ENCODE assay signal across 10 mouse cellular contexts in genomic region chr8:87861718-87862117, GRCm38 (mm10).
DNase-seq lines count a peak whose midpoint lies in the region; ATAC-seq and TF ChIP-seq lines count a peak whose summit lies in the region.
"Had no signal": no experiment of that assay in that cellular context is flagged by ENCODE, and none has a peak within 500 bp of the region (broad histone marks: within the 10 kb centered on the region; RNA-seq: fewer than 3 reads in every experiment).

No protein-coding gene starts in this region.

- H3K4me1 ChIP-seq in embryonic facial prominence, embryonic 12.5 days = peaks cover 40% of the 10 kb centered on the region
- no peaks in the 10 kb centered on the region for H3K4me1 ChIP-seq in kidney, adult 2 months (ENCODE audit: control insufficient read depth, insufficient read depth, low read length)
- peaks cover 34% of the 10 kb centered on the region for H3K4me1 ChIP-seq in midbrain, embryonic 14.5 days (ENCODE audit: control insufficient read depth, insufficient read depth, low read length)

- H3K27me3 ChIP-seq in embryonic facial prominence, embryonic 12.5 days = no peaks in the 10 kb centered on the region
- no peaks in the 10 kb centered on the region for H3K27me3 ChIP-seq in kidney, adult 2 months (replicated peaks; ENCODE audit: control insufficient read depth, insufficient read depth, low read length)
- H3K27me3 ChIP-seq in midbrain, embryonic 14.5 days (ENCODE audit: control insufficient read depth, insufficient read depth, low read length) = no peaks in the 10 kb centered on the region

- peaks cover 9% of the 10 kb centered on the region; the same call in 1 of the 2 replicates for H3K36me3 ChIP-seq in embryonic facial prominence, embryonic 12.5 days
- no peaks in the 10 kb centered on the region for H3K36me3 ChIP-seq in kidney, adult 2 months (ENCODE audit: control insufficient read depth, insufficient read depth, low read length)
- H3K36me3 ChIP-seq in midbrain, embryonic 14.5 days (ENCODE audit: control insufficient read depth, insufficient read depth, low read length) = peaks cover 13% of the 10 kb centered on the region; the same call in 1 of the 2 replicates

- no peak for TF ChIP-seq CTCF in layer of hippocampus, adult 2 months (conservative IDR thresholded peaks at IDR 0.05)
- TF ChIP-seq CTCF in kidney, adult 2 months (conservative IDR thresholded peaks at IDR 0.05; ENCODE audit: insufficient read depth, insufficient read length, low read depth, low read length) = no peak

- no peak overlapping the region for H3K4me2 ChIP-seq in embryonic facial prominence, embryonic 12.5 days (replicated peaks)
- H3K4me2 ChIP-seq in midbrain, embryonic 14.5 days (ENCODE audit: low read length) = no peak overlapping the region

- peak overlapping the region; percentile 11; the same call in 1 of the 2 replicates for H3K9ac ChIP-seq in embryonic facial prominence, embryonic 12.5 days
- no peak overlapping the region; the same call in 1 of the 2 replicates for H3K9ac ChIP-seq in midbrain, embryonic 14.5 days (replicated peaks; ENCODE audit: low read length)

- DNase-seq in layer of hippocampus, adult 2 months (ENCODE audit: low spot score in 2 of 2) = no peak
- DNase-seq in layer of hippocampus, postnatal 14 days (ENCODE audit: low spot score in 2 of 2) = no peak
- DNase-seq in kidney, adult 2 months = peak; percentile 42
- DNase-seq in midbrain, embryonic 14.5 days = no peak
- DNase-seq in frontal cortex, postnatal 10 days (ENCODE audit: low spot score in 2 of 2) = no peak
- no peak for DNase-seq in layer of hippocampus, postnatal 36 days
- DNase-seq in B cell, adult 2 months = no peak
- DNase-seq: heart, adult 11 months had no signal

- WGBS in embryonic facial prominence, embryonic 12.5 days = 57% methylated on average over 5 of the region's 5 CpGs
- 38% methylated on average over 5 of the region's 5 CpGs for WGBS in kidney, adult 2 months
- 39% methylated on average over 5 of the region's 5 CpGs for WGBS in midbrain, embryonic 14.5 days

- no peaks in the 10 kb centered on the region for H3K9me3 ChIP-seq in embryonic facial prominence, embryonic 12.5 days
- H3K9me3 ChIP-seq in midbrain, embryonic 14.5 days (ENCODE audit: control insufficient read depth, low read length) = no peaks in the 10 kb centered on the region

- H3K27ac ChIP-seq in layer of hippocampus, adult 2 months = 0 out of 2 replicates have a peak overlapping the region, but pooled peaks have one; percentile 55
- H3K27ac ChIP-seq in embryonic facial prominence, embryonic 12.5 days = 0 out of 2 replicates have a peak overlapping the region, but pooled peaks have one; percentile 13
- H3K27ac ChIP-seq in kidney, adult 2 months (ENCODE audit: insufficient read depth, low read depth, low read length) = 0 out of 2 replicates have a peak overlapping the region, but pooled peaks have one; percentile 7
- peak overlapping the region; percentile 34; the same call in 1 of the 2 replicates for H3K27ac ChIP-seq in midbrain, embryonic 14.5 days (replicated peaks; ENCODE audit: low read depth, low read length)

- TF ChIP-seq POLR2A in kidney, adult 2 months (IDR thresholded peaks at IDR 0.05; ENCODE audit: low read depth, low read length) = no peak

- H3K4me3 ChIP-seq in layer of hippocampus, adult 2 months = no peak overlapping the region
- no peak overlapping the region for H3K4me3 ChIP-seq in embryonic facial prominence, embryonic 12.5 days
- H3K4me3 ChIP-seq in kidney, adult 2 months (ENCODE audit: insufficient read depth, low read depth, low read length) = no peak overlapping the region
- H3K4me3 ChIP-seq in midbrain, embryonic 14.5 days (replicated peaks; ENCODE audit: low read depth, low read length) = no peak overlapping the region

- ATAC-seq in embryonic facial prominence, embryonic 12.5 days (ENCODE audit: insufficient number of reproducible peaks, insufficient read depth, low FRiP score, low TSS enrichment) = no peak
- ATAC-seq in midbrain, embryonic 14.5 days (ENCODE audit: low FRiP score, low TSS enrichment) = no peak
- ATAC-seq: inflammation-experienced regulatory T-cells, adult 6 months had no signal
